Comparison of ENCODE assay signal across 15 mouse cellular contexts in the genomic region with DNA sequence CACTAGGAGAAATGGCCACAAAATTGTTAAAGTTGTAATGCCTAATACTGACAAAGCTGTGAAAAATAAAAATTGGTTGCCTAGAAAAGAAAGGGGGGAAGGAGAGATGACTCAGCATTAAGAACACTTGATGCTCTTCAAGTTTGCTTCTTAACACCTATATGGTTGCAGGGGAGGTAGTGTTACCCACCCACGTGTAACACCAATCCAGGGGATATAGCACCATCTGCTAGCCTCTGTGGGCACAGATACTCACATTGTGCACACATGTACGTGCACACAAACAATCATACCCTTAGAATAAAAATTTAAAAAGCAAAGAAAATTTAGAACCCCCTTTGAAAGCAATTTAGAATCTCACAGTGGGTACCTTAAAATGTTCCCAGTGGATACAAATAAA.
"Had no signal": no experiment of that assay in that cellular context is flagged by ENCODE, and none has a peak within 500 bp of the region (broad histone marks: within the 10 kb centered on the region; RNA-seq: fewer than 3 reads in every experiment).

No protein-coding gene starts in this region.

- H3K9ac ChIP-seq: intestine, embryonic 15.5 days; kidney, embryonic 15.5 days; limb, embryonic 15.5 days; liver, embryonic 12.5 days; lung, embryonic 14.5 days; neural tube, embryonic 15.5 days; stomach, embryonic 15.5 days had no signal

- H3K36me3 ChIP-seq: intestine, embryonic 15.5 days; kidney, embryonic 15.5 days; limb, embryonic 15.5 days; liver, embryonic 12.5 days; midbrain, embryonic 10.5 days; neural tube, embryonic 15.5 days; stomach, embryonic 15.5 days had no signal

- DNase-seq: kidney, adult 18-20 months; kidney, postnatal 14 days; lung, embryonic 14.5 days; lung, postnatal 10 days; lung, postnatal 4 days; midbrain, embryonic 14.5 days; thymus, postnatal 4 days had no signal

- H3K4me2 ChIP-seq: intestine, embryonic 15.5 days; kidney, embryonic 15.5 days; limb, embryonic 15.5 days; liver, embryonic 12.5 days; lung, embryonic 14.5 days; neural tube, embryonic 15.5 days; stomach, embryonic 15.5 days had no signal

- H3K4me3 ChIP-seq: intestine, embryonic 15.5 days; kidney, embryonic 15.5 days; limb, embryonic 15.5 days; liver, embryonic 12.5 days; midbrain, embryonic 10.5 days; myocyte; neural tube, embryonic 15.5 days; stomach, embryonic 15.5 days had no signal

- H3K27me3 ChIP-seq: intestine, embryonic 15.5 days; kidney, embryonic 15.5 days; limb, embryonic 15.5 days; liver, embryonic 12.5 days; neural tube, embryonic 15.5 days; stomach, embryonic 15.5 days had no signal

- H3K27ac ChIP-seq: intestine, embryonic 15.5 days; kidney, embryonic 15.5 days; limb, embryonic 15.5 days; liver, embryonic 12.5 days; midbrain, embryonic 10.5 days; neural tube, embryonic 15.5 days; stomach, embryonic 15.5 days had no signal

- H3K9me3 ChIP-seq: intestine, embryonic 15.5 days; kidney, embryonic 15.5 days; limb, embryonic 15.5 days; liver, embryonic 12.5 days; midbrain, embryonic 10.5 days; neural tube, embryonic 15.5 days; stomach, embryonic 15.5 days had no signal

- H3K4me1 ChIP-seq: intestine, embryonic 15.5 days; kidney, embryonic 15.5 days; limb, embryonic 15.5 days; liver, embryonic 12.5 days; midbrain, embryonic 10.5 days; neural tube, embryonic 15.5 days; stomach, embryonic 15.5 days had no signal

- ATAC-seq: intestine, embryonic 15.5 days; liver, embryonic 12.5 days had no signal
